Mouse (Mus musculus) naive thymus-derived CD4-positive, alpha-beta T cell, adult 5 months (primary cell): ENCODE measurements around the gene A930009A15Rik. TPM values are rescaled to one million over a fixed set of nuclear protein-coding genes. Genes with fewer than 3 reads are reported as not detected.

Experiments used
- polyA plus RNA-seq: library from polyadenylated mRNA; unstranded; fragments of 100-300 nt; shearing (Covaris generic); gene quantifications from one replicate; pipeline ENCODE4 v1.2.1, GENCODE M21; 2017

A930009A15Rik gene
- polyA plus RNA-seq = not detected

GRCm38 (mm10) chr10:115569712-115570491, at the start of gene A930009A15Rik:
Gene A930009A15Rik, plus strand, starts transcription at chr10:115569986.

DNA sequence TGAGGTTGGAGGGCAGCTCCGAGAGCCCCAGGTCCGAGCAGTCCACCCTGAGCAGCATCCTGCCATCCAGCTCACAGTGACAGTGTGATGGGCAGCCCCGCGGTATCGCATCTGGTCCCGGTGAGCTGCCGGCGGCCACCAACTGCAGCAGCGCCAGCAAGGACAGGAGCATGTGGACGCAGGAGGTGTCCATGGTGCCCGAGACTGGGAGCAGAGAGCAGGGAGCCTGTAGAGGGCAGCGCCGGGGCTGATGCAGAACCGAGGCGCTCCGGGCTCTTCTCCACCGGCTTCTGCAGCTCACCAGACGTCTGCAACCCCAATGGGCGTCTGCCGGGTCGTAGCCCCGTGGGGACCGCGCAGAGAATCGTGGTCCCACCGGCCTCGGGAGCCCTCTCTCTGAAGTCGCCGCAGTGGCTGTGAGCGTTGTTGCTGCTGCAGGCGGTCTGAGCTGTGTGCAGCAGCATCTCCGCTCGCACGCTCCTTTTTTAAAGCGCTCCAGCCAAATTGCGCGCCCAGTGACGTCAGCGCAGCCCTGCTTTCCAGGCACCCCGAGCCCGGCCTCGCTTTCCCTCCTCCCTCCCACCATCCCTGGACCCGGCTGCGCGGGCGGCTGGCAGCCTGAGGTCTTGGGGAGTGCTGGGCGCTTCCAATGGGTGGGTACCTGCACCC, 17.6 kb downstream of the A930009A15Rik start, which contains the start of gene Lgr5:
Gene Lgr5 (minus strand): TSS at position 480 of the 669 bp plus-strand sequence.

Other genes starting within 250 kb of the A930009A15Rik start
- gene Tmem19, start 207.5 kb upstream of the A930009A15Rik start, polyA plus RNA-seq = 16.3 TPM
- gene Thap2, start 185.5 kb upstream of the A930009A15Rik start, polyA plus RNA-seq = 6.4 TPM
- 27.8 TPM for gene Zfc3h1, start 185.0 kb upstream of the A930009A15Rik start, polyA plus RNA-seq
- not detected for gene Lgr5, start 17.8 kb downstream of the A930009A15Rik start, polyA plus RNA-seq
- not detected for gene Tspan8, start 246.8 kb downstream of the A930009A15Rik start, polyA plus RNA-seq